Mouse (Mus musculus): ENCODE data around the gene Mia3. TPM values are rescaled to one million over a fixed set of nuclear protein-coding genes. Genes with fewer than 3 reads are reported as not detected.
"Not testable (repeated sequence)": the region's sequence is repeated elsewhere in the genome, so short reads cannot be mapped to it uniquely, and the experiment has no call there.

Gene Mia3
- polyA plus RNA-seq (2015; fragmentation: Nextera tagmentation; extraction: Ambion mirVana), result 49.8 and 58.3 TPM in 2 replicates

- Histone ChIP-seq H3K4me2 (replicated peaks; ENCODE audit: low read depth, low read length) (peak within 1 kb of the TSS; percentile 99), H3K27ac (ENCODE audit: low read length) (peak within 1 kb of the TSS; percentile 47), H3K9ac (replicated peaks; ENCODE audit: low read depth) (peak within 1 kb of the TSS; percentile 96), H3K4me1 (ENCODE audit: insufficient read depth, low read depth, low read length) (no peaks in the 10 kb centered on the region), H3K4me3 (ENCODE audit: low read depth, low read length) (peak within 1 kb of the TSS; percentile 93), H3K9me3 (ENCODE audit: low read length) (no peaks in the 10 kb centered on the region), H3K27me3 (replicated peaks; ENCODE audit: insufficient read depth, low read length) (no peaks in the 10 kb centered on the region), H3K36me3 (ENCODE audit: insufficient read depth, low read length) (no peaks in the 10 kb centered on the region)
- DNase-seq (ENCODE audit: low spot score) (peak; percentile 96), ATAC-seq (peak; percentile 99)
- TF ChIP-seq EP300 (IDR thresholded peaks at IDR 0.05) (no peak), CTCF (IDR thresholded peaks at IDR 0.05) (no peak)
- under 1% methylated on average over 33 of the region's 51 CpGs for WGBS
Observed at GRCm38 (mm10) chr1:183369427-183370014, at the start of gene Mia3. Mia3 (minus strand) TSS chr1:183369553.

- Histone ChIP-seq H3K4me1 (ENCODE audit: insufficient read depth, low read depth, low read length) (no peaks in the 10 kb centered on the region), H3K4me2 (replicated peaks; ENCODE audit: low read depth, low read length) (no peak within 1 kb of the TSS), H3K9ac (replicated peaks; ENCODE audit: low read depth) (no peak within 1 kb of the TSS), H3K9me3 (ENCODE audit: low read length) (no peaks in the 10 kb centered on the region), H3K27me3 (replicated peaks; ENCODE audit: insufficient read depth, low read length) (no peaks in the 10 kb centered on the region), H3K27ac (ENCODE audit: low read length) (no peak within 1 kb of the TSS), H3K4me3 (ENCODE audit: low read depth, low read length) (no peak within 1 kb of the TSS), H3K36me3 (ENCODE audit: insufficient read depth, low read length) (no peaks in the 10 kb centered on the region)
- peak; percentile 17; the same call in 1 of the 2 replicates for ATAC-seq
- TF ChIP-seq EP300 (IDR thresholded peaks at IDR 0.05) (no peak), CTCF (IDR thresholded peaks at IDR 0.05) (no peak)
- DNase-seq (ENCODE audit: low spot score), result peak; percentile 21
- WGBS, result 49% methylated on average over 12 of the region's 12 CpGs
Observed at GRCm38 (mm10) chr1:183417873-183418272, 48.5 kb upstream of the Mia3 start, which contains the start of gene Hhipl2. Hhipl2 (plus strand) TSS chr1:183418215.

- H3K4me2 ChIP-seq (replicated peaks; ENCODE audit: low read depth, low read length), result no peak overlapping the region
- H3K27ac ChIP-seq (ENCODE audit: low read length), result no peak overlapping the region
- no peak overlapping the region for H3K9ac ChIP-seq (replicated peaks; ENCODE audit: low read depth)
- no peak for DNase-seq (ENCODE audit: low spot score)
- H3K4me1 ChIP-seq (ENCODE audit: insufficient read depth, low read depth, low read length), result no peaks in the 10 kb centered on the region
- WGBS, result 87% methylated on average over 15 of the region's 15 CpGs
- no peaks in the 10 kb centered on the region for H3K27me3 ChIP-seq (replicated peaks; ENCODE audit: insufficient read depth, low read length)
- TF ChIP-seq EP300 (IDR thresholded peaks at IDR 0.05) (no peak), CTCF (IDR thresholded peaks at IDR 0.05) (no peak)
- H3K4me3 ChIP-seq (ENCODE audit: low read depth, low read length), result no peak overlapping the region
- H3K9me3 ChIP-seq (ENCODE audit: low read length), result no peaks in the 10 kb centered on the region
- ATAC-seq, result no peak
- H3K36me3 ChIP-seq (ENCODE audit: insufficient read depth, low read length), result peaks cover 3% of the 10 kb centered on the region; the same call in 1 of the 2 replicates
Observed at GRCm38 (mm10) chr1:183414081-183414727, 44.9 kb upstream of the Mia3 start.

GRCm38 (mm10) chr1:183403396-183403795 is 34.0 kb upstream of the Mia3 start:
- Histone ChIP-seq H3K4me1 (ENCODE audit: insufficient read depth, low read depth, low read length) (no peaks in the 10 kb centered on the region), H3K36me3 (ENCODE audit: insufficient read depth, low read length) (peaks cover 29% of the 10 kb centered on the region), H3K9me3 (ENCODE audit: low read length) (no peaks in the 10 kb centered on the region), H3K27ac (ENCODE audit: low read length) (no peak overlapping the region), H3K4me3 (ENCODE audit: low read depth, low read length) (no peak overlapping the region), H3K4me2 (replicated peaks; ENCODE audit: low read depth, low read length) (no peak overlapping the region), H3K9ac (replicated peaks; ENCODE audit: low read depth) (no peak overlapping the region), H3K27me3 (replicated peaks; ENCODE audit: insufficient read depth, low read length) (no peaks in the 10 kb centered on the region)
- no peak for DNase-seq (ENCODE audit: low spot score)
- TF ChIP-seq CTCF (IDR thresholded peaks at IDR 0.05) (no peak), EP300 (IDR thresholded peaks at IDR 0.05) (no peak)
- ATAC-seq, result no peak
- 89% methylated on average over 3 of the region's 3 CpGs for WGBS

GRCm38 (mm10) chr1:183388426-183389406 is 19.4 kb upstream of the Mia3 start, which contains the start of gene Taf1a:
Taf1a (plus strand) TSS chr1:183388981.
- no peaks in the 10 kb centered on the region for H3K36me3 ChIP-seq (ENCODE audit: insufficient read depth, low read length)
- TF ChIP-seq CTCF (IDR thresholded peaks at IDR 0.05), result 0 out of 2 replicates have a peak, but pooled peaks have one; percentile 5
- no peak; the same call in 1 of the 2 replicates for TF ChIP-seq EP300 (IDR thresholded peaks at IDR 0.05)
- WGBS, result 5% methylated on average over 44 of the region's 44 CpGs
- peak; percentile 96 for DNase-seq (ENCODE audit: low spot score)
- H3K4me1 ChIP-seq (ENCODE audit: insufficient read depth, low read depth, low read length), result 0 out of 2 replicates have a peak, but pooled peaks cover 3% of the 10 kb centered on the region
- ATAC-seq, result peak; percentile 99
- peak within 1 kb of the TSS; percentile 20; the same call in 1 of the 2 replicates for H3K27ac ChIP-seq (ENCODE audit: low read length)
- H3K4me3 ChIP-seq (ENCODE audit: low read depth, low read length), result peak within 1 kb of the TSS; percentile 69
- H3K4me2 ChIP-seq (replicated peaks; ENCODE audit: low read depth, low read length), result peak within 1 kb of the TSS; percentile 68
- peak within 1 kb of the TSS; percentile 51 for H3K9ac ChIP-seq (replicated peaks; ENCODE audit: low read depth)
- no peaks in the 10 kb centered on the region; the same call in 1 of the 2 replicates for H3K27me3 ChIP-seq (replicated peaks; ENCODE audit: insufficient read depth, low read length)
- no peaks in the 10 kb centered on the region for H3K9me3 ChIP-seq (ENCODE audit: low read length)

- H3K9ac ChIP-seq (replicated peaks; ENCODE audit: low read depth); H3K27me3 ChIP-seq (replicated peaks; ENCODE audit: insufficient read depth, low read length); H3K36me3 ChIP-seq (ENCODE audit: insufficient read depth, low read length); H3K4me1 ChIP-seq (ENCODE audit: insufficient read depth, low read depth, low read length); H3K4me3 ChIP-seq (ENCODE audit: low read depth, low read length); ATAC-seq; H3K9me3 ChIP-seq (ENCODE audit: low read length); H3K27ac ChIP-seq (ENCODE audit: low read length); H3K4me2 ChIP-seq (replicated peaks; ENCODE audit: low read depth, low read length); DNase-seq (ENCODE audit: low spot score): not testable (repeated sequence)
- 98% methylated on average over 3 of the region's 3 CpGs for WGBS
Observed at GRCm38 (mm10) chr1:183387421-183387820, 18.1 kb upstream of the Mia3 start.
